Mouse (Mus musculus) limb, embryonic 11.5 days (tissue): ENCODE results near the gene Mdfi. TPM values are rescaled to one million over a fixed set of nuclear protein-coding genes. Genes with fewer than 3 reads are reported as not detected.

Source experiments
- ATAC-seq: fragments of 200-750 bp; cut with Nextera tagmentation; 2 replicates; pipeline ENCODE4 v1.8.0; 2017; ENCODE audit warnings: low read depth; ENCODE audit not compliant: insufficient number of reproducible peaks, low FRiP score, low TSS enrichment
- DNase-seq: peaks from one replicate; pipeline ENCODE4 v3.0.0-alpha.2; 2015; ENCODE audit warnings: low spot score
- H3K27ac ChIP-seq: fragments of 300-500 bp; sonication (generic); replicated peaks from 2 replicates; pipeline ENCODE4 v1.5.1; 2014; ENCODE audit warnings: low read depth, mild to moderate bottlenecking, low read length
- H3K27me3 ChIP-seq: fragments of 300-500 bp; sonication (generic); 2 replicates; pipeline ENCODE4 v1.6.1; 2014; ENCODE audit warnings: mild to moderate bottlenecking, low read length, mixed read lengths; ENCODE audit not compliant: control insufficient read depth, insufficient read depth
- H3K36me3 ChIP-seq: fragments of 300-500 bp; sonication (generic); 2 replicates; pipeline ENCODE4 v1.6.1; 2014; ENCODE audit warnings: mild to moderate bottlenecking, low read length, moderate library complexity, mixed read lengths; ENCODE audit not compliant: control insufficient read depth, insufficient read depth
- H3K4me1 ChIP-seq: fragments of 300-500 bp; sonication (generic); 2 replicates; pipeline ENCODE4 v1.6.1; 2014; ENCODE audit warnings: low read length, mixed read lengths; ENCODE audit not compliant: control insufficient read depth, insufficient read depth
- H3K4me2 ChIP-seq: fragments of 300-500 bp; sonication (generic); 2 replicates; pipeline ENCODE4 v1.6.1; 2014; ENCODE audit warnings: low read depth, mild to moderate bottlenecking, moderate library complexity; ENCODE audit not compliant: severe bottlenecking
- H3K4me3 ChIP-seq: fragments of 300-500 bp; sonication (generic); 2 replicates; pipeline ENCODE4 v1.5.1; 2014; ENCODE audit warnings: low read depth, low read length
- H3K9ac ChIP-seq: fragments of 300-500 bp; sonication (generic); 2 replicates; pipeline ENCODE4 v1.6.1; 2014; ENCODE audit warnings: mild to moderate bottlenecking, low read length
- H3K9me3 ChIP-seq: fragments of 300-500 bp; sonication (generic); 2 replicates; pipeline ENCODE4 v1.6.1; 2016; ENCODE audit warnings: low read length; ENCODE audit not compliant: control insufficient read depth
- WGBS: fragments of 180-500 bp; shearing (Covaris S2); extraction: QIAGEN DNeasy Blood & Tissue Kit; methylation state at CpG from one replicate; pipeline ENCODE4 v1.1.7; 2014; 5-methylcytosine and 5-hydroxymethylcytosine counted together
- polyA plus RNA-seq: library from polyadenylated mRNA; unstranded; fragments of >200 nt; fragmentation: Nextera tagmentation; extraction: Ambion mirVana; gene quantifications from 2 replicates; pipeline ENCODE4 v1.2.1, GENCODE M21; 2014

The Mdfi gene
- polyA plus RNA-seq, 1 experiment from 2014 or later: 100.0 TPM

DNA sequence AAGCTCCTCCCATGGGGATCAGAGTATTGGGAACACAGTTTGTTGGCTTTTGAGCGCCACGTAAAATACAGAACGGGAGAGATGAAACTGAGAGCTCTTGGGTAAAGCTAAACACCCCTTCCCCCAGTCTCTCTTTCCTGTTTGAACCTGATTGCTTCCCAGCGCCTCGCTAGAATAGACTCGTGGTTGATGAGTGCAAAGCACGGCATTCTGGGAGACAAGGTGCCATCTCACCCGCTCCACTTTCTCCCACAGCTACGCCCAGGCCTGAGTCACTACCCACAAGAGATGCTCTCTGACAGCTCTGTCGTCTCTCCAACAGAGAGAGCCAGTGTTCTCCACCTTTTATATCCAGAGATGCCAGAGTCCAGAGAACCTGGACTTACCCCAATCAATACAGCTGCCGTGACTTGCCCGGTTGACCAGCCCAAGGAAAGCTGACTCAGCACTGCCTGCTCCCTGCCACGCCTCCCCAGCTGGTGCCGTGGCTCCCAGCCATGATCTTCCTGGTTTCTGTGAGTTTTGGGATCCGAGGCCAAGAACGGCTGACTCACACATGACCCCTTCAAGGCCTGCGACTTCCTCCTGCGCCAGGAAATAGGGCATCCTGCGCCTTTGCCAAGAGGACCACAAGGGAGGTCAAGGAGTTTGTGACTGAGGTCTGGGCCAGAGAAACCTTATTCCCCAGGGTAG, 7.6 kb upstream of the Mdfi start:
- DNase-seq (no peak), ATAC-seq (no peak)
- 77% methylated on average over 19 of the region's 19 CpGs for WGBS
- Histone ChIP-seq H3K4me1 (0 out of 2 replicates have a peak, but pooled peaks cover 3% of the 10 kb centered on the region), H3K9me3 (no peaks in the 10 kb centered on the region), H3K4me3 (no peak overlapping the region), H3K27me3 (no peaks in the 10 kb centered on the region), H3K4me2 (no peak overlapping the region), H3K9ac (no peak overlapping the region), H3K27ac (no peak overlapping the region), H3K36me3 (no peaks in the 10 kb centered on the region)

- ATAC-seq (no peak), DNase-seq (no peak)
- H3K4me2 ChIP-seq: no peak overlapping the region
- no peaks in the 10 kb centered on the region for H3K36me3 ChIP-seq
- H3K27ac ChIP-seq: no peak overlapping the region
- no peak overlapping the region for H3K9ac ChIP-seq
- H3K9me3 ChIP-seq: no peaks in the 10 kb centered on the region
- H3K4me3 ChIP-seq: no peak overlapping the region
- 0 out of 2 replicates have a peak, but pooled peaks cover 3% of the 10 kb centered on the region for H3K4me1 ChIP-seq
- 91% methylated on average over 8 of the region's 8 CpGs for WGBS
- no peaks in the 10 kb centered on the region for H3K27me3 ChIP-seq
These were observed 7.0 kb upstream of the Mdfi start for GRCm38 (mm10) chr17:47841521-47841920.

GRCm38 (mm10) chr17:47837808-47838207, 3.3 kb upstream of the Mdfi start:
- Histone ChIP-seq H3K36me3 (no peaks in the 10 kb centered on the region), H3K4me1 (peaks cover 10% of the 10 kb centered on the region), H3K27me3 (peaks cover 14% of the 10 kb centered on the region), H3K27ac (no peak overlapping the region), H3K4me2 (no peak overlapping the region), H3K9me3 (no peaks in the 10 kb centered on the region), H3K9ac (no peak overlapping the region), H3K4me3 (no peak overlapping the region)
- 53% methylated on average over 6 of the region's 6 CpGs for WGBS
- DNase-seq (no peak), ATAC-seq (no peak)

GRCm38 (mm10) chr17:47833628-47834481, 636 bp downstream of the Mdfi start:
- H3K9ac ChIP-seq: peak overlapping the region; percentile 79
- H3K4me3 ChIP-seq: peak overlapping the region; percentile 90
- peak overlapping the region; percentile 77 for H3K27ac ChIP-seq
- H3K9me3 ChIP-seq: no peaks in the 10 kb centered on the region
- ATAC-seq (no peak), DNase-seq (peak; percentile 61)
- H3K4me2 ChIP-seq: peak overlapping the region; percentile 60
- peaks cover 2% of the 10 kb centered on the region; the same call in 1 of the 2 replicates for H3K36me3 ChIP-seq
- peaks cover 14% of the 10 kb centered on the region for H3K27me3 ChIP-seq
- peaks cover 38% of the 10 kb centered on the region for H3K4me1 ChIP-seq
- WGBS: 2% methylated on average over 45 of the region's 45 CpGs

GRCm38 (mm10) chr17:47833029-47833627, 1.4 kb downstream of the Mdfi start:
- peak overlapping the region; percentile 79 for H3K9ac ChIP-seq
- H3K27ac ChIP-seq: peak overlapping the region; percentile 77
- H3K4me1 ChIP-seq: peaks cover 38% of the 10 kb centered on the region
- peak overlapping the region; percentile 60 for H3K4me2 ChIP-seq
- H3K9me3 ChIP-seq: no peaks in the 10 kb centered on the region
- peak overlapping the region; percentile 90 for H3K4me3 ChIP-seq
- H3K36me3 ChIP-seq: peaks cover 2% of the 10 kb centered on the region; the same call in 1 of the 2 replicates
- H3K27me3 ChIP-seq: peaks cover 14% of the 10 kb centered on the region
- under 1% methylated on average over 38 of the region's 45 CpGs for WGBS
- DNase-seq: peak; percentile 84
- ATAC-seq: peak; percentile 70

DNA sequence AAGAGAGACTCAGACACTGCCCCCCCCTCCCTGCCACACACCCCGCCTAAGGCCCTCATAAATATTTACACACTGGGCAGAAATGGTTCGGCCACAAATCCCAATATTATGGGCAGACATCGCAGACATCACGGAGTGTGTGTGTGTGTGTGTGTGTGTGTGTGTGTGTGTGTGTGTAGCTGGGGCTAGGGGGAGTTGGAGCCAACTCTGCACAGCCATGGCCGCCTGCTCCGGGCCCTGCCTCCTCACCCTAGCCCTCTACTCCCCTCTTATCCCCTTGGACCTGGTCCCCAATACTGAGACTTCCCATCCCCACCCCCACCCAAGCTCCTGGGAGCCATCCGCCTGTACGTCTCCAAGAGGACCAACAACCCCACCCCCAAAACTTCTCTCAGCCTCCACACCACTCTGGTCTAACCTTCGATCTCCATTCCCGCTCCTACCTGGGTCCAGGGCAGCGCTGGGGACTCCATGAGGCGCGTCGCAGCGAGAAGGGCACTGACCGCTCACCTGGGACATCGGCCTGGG, 1.9 kb downstream of the Mdfi start:
- peak overlapping the region; percentile 90 for H3K4me3 ChIP-seq
- peaks cover 14% of the 10 kb centered on the region for H3K27me3 ChIP-seq
- DNase-seq: peak; percentile 58
- H3K27ac ChIP-seq: peak overlapping the region; percentile 77
- H3K9me3 ChIP-seq: no peaks in the 10 kb centered on the region
- H3K9ac ChIP-seq: peak overlapping the region; percentile 79
- H3K4me1 ChIP-seq: peaks cover 35% of the 10 kb centered on the region
- peak; percentile 31 for ATAC-seq
- 1% methylated on average over 17 of the region's 17 CpGs for WGBS
- peak overlapping the region; percentile 60 for H3K4me2 ChIP-seq
- peaks cover 2% of the 10 kb centered on the region; the same call in 1 of the 2 replicates for H3K36me3 ChIP-seq

DNA sequence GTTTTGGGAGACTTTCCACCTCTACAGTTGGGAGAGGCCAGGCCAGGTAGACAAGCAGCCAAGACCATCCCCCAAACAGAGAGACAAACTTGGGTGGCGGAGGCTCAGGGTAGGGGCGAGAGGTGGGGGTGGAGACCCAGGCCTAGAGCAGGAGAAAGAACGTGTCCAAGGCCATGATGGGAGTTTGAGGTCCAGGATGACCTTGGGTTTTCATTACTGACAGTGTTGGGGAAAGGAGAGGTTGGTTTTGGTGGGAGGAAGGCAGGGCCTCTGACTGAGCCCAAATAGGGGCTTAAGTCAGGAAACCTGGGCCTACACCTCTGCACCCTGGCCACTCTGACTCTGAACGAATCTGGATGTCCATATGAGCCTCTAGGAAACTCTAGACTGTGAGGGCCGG, 2.7 kb downstream of the Mdfi start:
- ATAC-seq (no peak), DNase-seq (no peak)
- H3K9ac ChIP-seq: peak overlapping the region; percentile 79
- peaks cover 14% of the 10 kb centered on the region for H3K27me3 ChIP-seq
- peaks cover 9% of the 10 kb centered on the region for H3K36me3 ChIP-seq
- H3K4me1 ChIP-seq: peaks cover 35% of the 10 kb centered on the region
- 41% methylated on average over 5 of the region's 5 CpGs for WGBS
- H3K27ac ChIP-seq: peak overlapping the region; percentile 63
- H3K4me2 ChIP-seq: peak overlapping the region; percentile 60
- H3K4me3 ChIP-seq: peak overlapping the region; percentile 90
- H3K9me3 ChIP-seq: no peaks in the 10 kb centered on the region; the same call in 1 of the 2 replicates

DNA sequence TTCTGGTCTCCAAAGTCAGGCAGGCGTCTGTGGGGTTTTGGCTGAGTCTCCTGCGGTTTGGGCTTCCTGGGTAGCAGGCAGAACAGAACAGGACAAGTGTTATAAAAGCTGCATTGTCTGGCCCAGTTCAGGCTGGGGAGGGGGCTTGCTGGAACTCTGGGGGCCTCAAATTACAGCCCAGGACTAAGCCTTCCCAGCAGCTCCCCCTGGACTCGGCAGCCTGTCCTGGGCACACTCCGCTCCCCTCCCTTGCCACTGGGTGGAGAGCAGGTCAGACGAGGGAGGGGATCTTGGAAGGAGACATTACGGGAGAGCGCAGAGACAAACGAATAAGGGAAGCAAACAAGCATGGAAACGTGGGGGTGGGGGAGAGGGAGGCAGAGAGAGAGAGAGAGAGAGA, 3.3 kb downstream of the Mdfi start:
- Histone ChIP-seq H3K4me2 (peak overlapping the region; percentile 60), H3K4me3 (peak overlapping the region; percentile 90), H3K36me3 (peaks cover 10% of the 10 kb centered on the region), H3K27ac (peak overlapping the region; percentile 63), H3K4me1 (peaks cover 35% of the 10 kb centered on the region), H3K9ac (peak overlapping the region; percentile 79), H3K27me3 (peaks cover 14% of the 10 kb centered on the region), H3K9me3 (no peaks in the 10 kb centered on the region; the same call in 1 of the 2 replicates)
- DNase-seq (peak; percentile 75), ATAC-seq (peak; percentile 53)
- WGBS: 7% methylated on average over 9 of the region's 9 CpGs
